Mouse (Mus musculus): ENCODE results near the gene Mdk. TPM values are rescaled to one million over a fixed set of nuclear protein-coding genes. Genes with fewer than 3 reads are reported as not detected.

Gene Mdk
- polyA plus RNA-seq, 1 experiment from 2014 or later, result 1,127 TPM

DNA sequence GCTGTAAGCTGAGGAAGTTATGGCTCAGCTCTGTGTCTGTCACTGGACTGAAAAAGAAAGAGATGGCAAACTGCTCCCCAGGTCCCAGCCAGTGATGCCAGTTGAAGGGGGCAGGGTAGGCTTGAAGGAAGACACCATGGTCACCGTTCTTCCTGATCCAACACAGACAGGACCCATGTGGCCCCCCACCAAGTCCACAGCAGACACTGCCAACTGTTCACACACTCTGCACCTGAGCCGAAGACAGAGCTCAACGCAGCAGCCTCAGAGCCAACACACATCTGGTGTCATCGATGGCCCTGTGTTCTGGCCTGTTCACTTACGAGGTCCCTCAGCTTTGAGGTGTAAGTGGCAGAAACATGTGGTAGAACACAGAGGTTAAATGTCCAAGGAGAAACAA is 28.4 kb upstream of the Mdk start:
- H3K4me1 ChIP-seq (ENCODE audit: control insufficient read depth, insufficient read depth, low read length), result peaks cover 18% of the 10 kb centered on the region

GRCm38 (mm10) chr2:91959544-91960410 is 27.7 kb upstream of the Mdk start:
- Histone ChIP-seq H3K27me3 (ENCODE audit: control insufficient read depth, insufficient read depth, low read length) (no peaks in the 10 kb centered on the region), H3K4me1 (ENCODE audit: control insufficient read depth, insufficient read depth, low read length) (peaks cover 18% of the 10 kb centered on the region), H3K9me3 (ENCODE audit: control insufficient read depth, low read length) (no peaks in the 10 kb centered on the region), H3K4me3 (ENCODE audit: low read depth, low read length) (no peak overlapping the region), H3K27ac (ENCODE audit: low read depth, low read length) (no peak overlapping the region), H3K36me3 (ENCODE audit: control insufficient read depth, insufficient read depth, low read length) (no peaks in the 10 kb centered on the region), H3K9ac (ENCODE audit: low read length) (no peak overlapping the region), H3K4me2 (ENCODE audit: low read depth) (no peak overlapping the region)
- DNase-seq (ENCODE audit: low spot score) (no peak), ATAC-seq (ENCODE audit: insufficient read depth, low FRiP score, low TSS enrichment) (no peak)
- WGBS, result 77% methylated on average over 11 of the region's 11 CpGs

More for the DNA sequence above, 28.4 kb upstream of the Mdk start:
- H3K9me3 ChIP-seq (ENCODE audit: control insufficient read depth, low read length), result no peaks in the 10 kb centered on the region
- no peaks in the 10 kb centered on the region for H3K36me3 ChIP-seq (ENCODE audit: control insufficient read depth, insufficient read depth, low read length)
- ATAC-seq (ENCODE audit: insufficient read depth, low FRiP score, low TSS enrichment), result no peak
- H3K4me2 ChIP-seq (ENCODE audit: low read depth), result no peak overlapping the region
- no peak overlapping the region for H3K27ac ChIP-seq (ENCODE audit: low read depth, low read length)
- 98% methylated on average over 5 of the region's 5 CpGs for WGBS
- H3K27me3 ChIP-seq (ENCODE audit: control insufficient read depth, insufficient read depth, low read length), result no peaks in the 10 kb centered on the region
- H3K9ac ChIP-seq (ENCODE audit: low read length), result no peak overlapping the region
- no peak overlapping the region for H3K4me3 ChIP-seq (ENCODE audit: low read depth, low read length)
- DNase-seq (ENCODE audit: low spot score), result no peak

- Histone ChIP-seq H3K4me3 (ENCODE audit: low read depth, low read length) (no peak overlapping the region), H3K9me3 (ENCODE audit: control insufficient read depth, low read length) (no peaks in the 10 kb centered on the region), H3K27ac (ENCODE audit: low read depth, low read length) (no peak overlapping the region), H3K27me3 (ENCODE audit: control insufficient read depth, insufficient read depth, low read length) (no peaks in the 10 kb centered on the region), H3K4me2 (ENCODE audit: low read depth) (no peak overlapping the region), H3K4me1 (ENCODE audit: control insufficient read depth, insufficient read depth, low read length) (peaks cover 22% of the 10 kb centered on the region), H3K9ac (ENCODE audit: low read length) (no peak overlapping the region), H3K36me3 (ENCODE audit: control insufficient read depth, insufficient read depth, low read length) (no peaks in the 10 kb centered on the region)
- DNase-seq (ENCODE audit: low spot score) (peak; percentile 44), ATAC-seq (ENCODE audit: insufficient read depth, low FRiP score, low TSS enrichment) (no peak)
- WGBS, result 47% methylated on average over 10 of the region's 10 CpGs
Observed at GRCm38 (mm10) chr2:91958701-91959457, 26.8 kb upstream of the Mdk start.

DNA sequence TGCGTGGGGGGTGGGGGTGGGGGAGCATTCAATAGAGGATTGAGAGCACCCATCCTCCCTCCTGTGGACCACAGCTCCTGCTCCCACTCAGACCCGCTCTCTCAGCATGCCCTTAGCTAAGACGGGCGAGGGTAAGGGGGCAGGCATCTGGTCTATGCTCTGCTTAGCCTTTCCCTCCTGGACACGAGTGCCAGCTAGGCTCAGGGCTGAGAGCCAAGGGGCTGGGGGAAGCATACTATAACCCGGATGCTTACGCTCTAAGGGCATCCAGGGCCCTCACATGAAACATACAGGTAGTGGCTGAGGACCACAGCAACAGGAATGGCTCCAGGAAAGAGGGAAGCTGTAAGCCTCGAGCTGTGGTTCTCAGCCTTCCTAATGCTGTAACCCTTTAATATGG is 26.0 kb upstream of the Mdk start:
- no peak for ATAC-seq (ENCODE audit: insufficient read depth, low FRiP score, low TSS enrichment)
- Histone ChIP-seq H3K27me3 (ENCODE audit: control insufficient read depth, insufficient read depth, low read length) (no peaks in the 10 kb centered on the region), H3K4me2 (ENCODE audit: low read depth) (no peak overlapping the region), H3K4me1 (ENCODE audit: control insufficient read depth, insufficient read depth, low read length) (peaks cover 22% of the 10 kb centered on the region), H3K4me3 (ENCODE audit: low read depth, low read length) (no peak overlapping the region), H3K36me3 (ENCODE audit: control insufficient read depth, insufficient read depth, low read length) (no peaks in the 10 kb centered on the region), H3K27ac (ENCODE audit: low read depth, low read length) (no peak overlapping the region), H3K9ac (ENCODE audit: low read length) (no peak overlapping the region), H3K9me3 (ENCODE audit: control insufficient read depth, low read length) (no peaks in the 10 kb centered on the region)
- WGBS, result 92% methylated on average over 8 of the region's 8 CpGs
- DNase-seq (ENCODE audit: low spot score), result no peak

- Histone ChIP-seq H3K9me3 (ENCODE audit: control insufficient read depth, low read length) (no peaks in the 10 kb centered on the region), H3K36me3 (ENCODE audit: control insufficient read depth, insufficient read depth, low read length) (no peaks in the 10 kb centered on the region), H3K4me2 (ENCODE audit: low read depth) (no peak overlapping the region), H3K27ac (ENCODE audit: low read depth, low read length) (no peak overlapping the region), H3K9ac (ENCODE audit: low read length) (no peak overlapping the region), H3K4me1 (ENCODE audit: control insufficient read depth, insufficient read depth, low read length) (peaks cover 15% of the 10 kb centered on the region), H3K4me3 (ENCODE audit: low read depth, low read length) (no peak overlapping the region), H3K27me3 (ENCODE audit: control insufficient read depth, insufficient read depth, low read length) (no peaks in the 10 kb centered on the region)
- DNase-seq (ENCODE audit: low spot score) (no peak), ATAC-seq (ENCODE audit: insufficient read depth, low FRiP score, low TSS enrichment) (0 out of 2 replicates have a peak, but pooled peaks have one; percentile 14)
- WGBS, result 68% methylated on average over 4 of the region's 4 CpGs
Observed at GRCm38 (mm10) chr2:91957096-91957495, 25.0 kb upstream of the Mdk start.

DNA sequence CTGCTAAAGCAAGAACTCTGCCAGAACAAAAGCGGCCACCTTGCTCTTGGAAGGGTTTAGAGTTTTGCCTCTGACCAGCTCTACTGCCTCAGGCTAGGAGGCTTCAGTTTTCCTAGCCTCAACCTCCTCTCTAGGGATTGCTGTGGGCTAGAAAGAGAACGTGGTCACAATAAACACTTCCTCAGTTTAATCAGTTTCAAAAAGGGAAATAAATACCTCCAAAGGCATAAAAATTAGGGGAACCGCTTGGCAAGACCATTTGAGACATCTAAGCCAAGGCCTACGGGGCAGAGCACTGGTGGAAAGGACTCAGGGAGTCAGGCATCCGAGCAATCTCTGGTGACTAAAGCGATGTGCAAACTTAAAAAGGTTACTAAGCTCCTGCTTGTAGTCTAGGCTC is 23.8 kb upstream of the Mdk start:
- ATAC-seq (ENCODE audit: insufficient read depth, low FRiP score, low TSS enrichment) (no peak), DNase-seq (ENCODE audit: low spot score) (no peak)
- H3K27ac ChIP-seq (ENCODE audit: low read depth, low read length), result no peak overlapping the region
- no peak overlapping the region for H3K9ac ChIP-seq (ENCODE audit: low read length)
- no peaks in the 10 kb centered on the region for H3K9me3 ChIP-seq (ENCODE audit: control insufficient read depth, low read length)
- H3K27me3 ChIP-seq (ENCODE audit: control insufficient read depth, insufficient read depth, low read length), result no peaks in the 10 kb centered on the region
- peaks cover 11% of the 10 kb centered on the region for H3K4me1 ChIP-seq (ENCODE audit: control insufficient read depth, insufficient read depth, low read length)
- no peaks in the 10 kb centered on the region for H3K36me3 ChIP-seq (ENCODE audit: control insufficient read depth, insufficient read depth, low read length)
- H3K4me3 ChIP-seq (ENCODE audit: low read depth, low read length), result no peak overlapping the region
- 87% methylated on average over 6 of the region's 6 CpGs for WGBS
- H3K4me2 ChIP-seq (ENCODE audit: low read depth), result no peak overlapping the region

DNA sequence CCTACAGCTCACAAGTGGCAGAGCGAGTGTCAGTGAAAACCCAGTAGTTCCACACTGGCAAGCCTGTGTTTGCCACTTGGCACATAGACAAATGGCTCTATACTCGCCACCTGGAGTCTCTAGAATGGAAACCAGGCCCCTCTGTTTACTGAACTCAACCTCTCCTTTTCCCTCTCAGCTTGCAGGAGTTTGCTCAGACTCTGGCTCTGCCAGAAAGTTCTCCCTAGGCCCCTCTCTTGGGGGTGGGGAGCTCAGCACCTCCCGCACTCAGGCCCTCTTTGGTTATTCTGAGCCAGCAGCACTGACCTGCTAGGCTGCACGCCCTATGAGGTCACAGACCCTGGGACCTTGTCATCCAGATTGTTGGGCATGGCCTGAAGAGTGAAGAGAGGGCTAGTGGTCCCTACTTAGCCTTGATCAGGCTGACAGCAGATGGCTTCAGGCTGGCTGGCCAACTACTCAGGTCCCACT is 23.1 kb upstream of the Mdk start:
- no peaks in the 10 kb centered on the region for H3K9me3 ChIP-seq (ENCODE audit: control insufficient read depth, low read length)
- no peak overlapping the region for H3K4me2 ChIP-seq (ENCODE audit: low read depth)
- peaks cover 18% of the 10 kb centered on the region for H3K4me1 ChIP-seq (ENCODE audit: control insufficient read depth, insufficient read depth, low read length)
- ATAC-seq (ENCODE audit: insufficient read depth, low FRiP score, low TSS enrichment) (no peak), DNase-seq (ENCODE audit: low spot score) (no peak)
- no peak overlapping the region for H3K4me3 ChIP-seq (ENCODE audit: low read depth, low read length)
- WGBS, result 94% methylated on average over 4 of the region's 4 CpGs
- H3K36me3 ChIP-seq (ENCODE audit: control insufficient read depth, insufficient read depth, low read length), result no peaks in the 10 kb centered on the region
- no peaks in the 10 kb centered on the region for H3K27me3 ChIP-seq (ENCODE audit: control insufficient read depth, insufficient read depth, low read length)
- H3K9ac ChIP-seq (ENCODE audit: low read length), result no peak overlapping the region
- H3K27ac ChIP-seq (ENCODE audit: low read depth, low read length), result no peak overlapping the region

- no peak for DNase-seq (ENCODE audit: low spot score)
- no peaks in the 10 kb centered on the region for H3K36me3 ChIP-seq (ENCODE audit: control insufficient read depth, insufficient read depth, low read length)
- no peaks in the 10 kb centered on the region for H3K27me3 ChIP-seq (ENCODE audit: control insufficient read depth, insufficient read depth, low read length)
- H3K9me3 ChIP-seq (ENCODE audit: control insufficient read depth, low read length), result no peaks in the 10 kb centered on the region
- H3K9ac ChIP-seq (ENCODE audit: low read length), result no peak overlapping the region
- no peak for ATAC-seq (ENCODE audit: insufficient read depth, low FRiP score, low TSS enrichment)
- 18% methylated on average over 5 of the region's 5 CpGs for WGBS
- H3K27ac ChIP-seq (ENCODE audit: low read depth, low read length), result no peak overlapping the region
- H3K4me1 ChIP-seq (ENCODE audit: control insufficient read depth, insufficient read depth, low read length), result peaks cover 24% of the 10 kb centered on the region
- no peak overlapping the region for H3K4me2 ChIP-seq (ENCODE audit: low read depth)
- H3K4me3 ChIP-seq (ENCODE audit: low read depth, low read length), result no peak overlapping the region
Observed at GRCm38 (mm10) chr2:91953825-91954224, 21.7 kb upstream of the Mdk start.

All from neural tube, embryonic 11.5 days (tissue).